Mouse (Mus musculus): Measurements from ENCODE around the gene Tob2. TPM values are rescaled to one million over a fixed set of nuclear protein-coding genes. Genes with fewer than 3 reads are reported as not detected.

Gene Tob2
- polyA plus RNA-seq, 1 experiment from 2014 or later, result 12.9 TPM

- no peak for ATAC-seq (ENCODE audit: low FRiP score)
- WGBS, result 92% methylated on average over 9 of the region's 9 CpGs
- peaks cover 22% of the 10 kb centered on the region; the same call in 1 of the 2 replicates for H3K36me3 ChIP-seq (ENCODE audit: control insufficient read depth, insufficient read depth, low read length)
- peak; percentile 31 for DNase-seq (ENCODE audit: low spot score, missing footprints)
- H3K27ac ChIP-seq (ENCODE audit: low read depth, low read length), result no peak overlapping the region
- H3K4me2 ChIP-seq, result no peak overlapping the region
- H3K4me3 ChIP-seq (ENCODE audit: low read depth, low read length), result no peak overlapping the region
- H3K27me3 ChIP-seq (ENCODE audit: control insufficient read depth, insufficient read depth, low read length), result no peaks in the 10 kb centered on the region
- H3K9ac ChIP-seq (ENCODE audit: low read length), result no peak overlapping the region
- no peaks in the 10 kb centered on the region for H3K4me1 ChIP-seq (ENCODE audit: control insufficient read depth, insufficient read depth, low read length)
- H3K9me3 ChIP-seq (ENCODE audit: control insufficient read depth, low read length), result no peaks in the 10 kb centered on the region
Observed at GRCm38 (mm10) chr15:81846755-81847154, 11.8 kb downstream of the Tob2 start.

GRCm38 (mm10) chr15:81845724-81846123 lies 12.9 kb downstream of the Tob2 start:
- Histone ChIP-seq H3K27ac (ENCODE audit: low read depth, low read length) (no peak overlapping the region), H3K4me1 (ENCODE audit: control insufficient read depth, insufficient read depth, low read length) (no peaks in the 10 kb centered on the region), H3K36me3 (ENCODE audit: control insufficient read depth, insufficient read depth, low read length) (peaks cover 14% of the 10 kb centered on the region; the same call in 1 of the 2 replicates), H3K4me3 (ENCODE audit: low read depth, low read length) (no peak overlapping the region), H3K9me3 (ENCODE audit: control insufficient read depth, low read length) (no peaks in the 10 kb centered on the region), H3K9ac (ENCODE audit: low read length) (no peak overlapping the region), H3K4me2 (no peak overlapping the region), H3K27me3 (ENCODE audit: control insufficient read depth, insufficient read depth, low read length) (no peaks in the 10 kb centered on the region)
- ATAC-seq (ENCODE audit: low FRiP score) (no peak), DNase-seq (ENCODE audit: low spot score, missing footprints) (peak; percentile 41)
- 33% methylated on average over 4 of the region's 4 CpGs for WGBS

GRCm38 (mm10) chr15:81845033-81845625 lies 13.5 kb downstream of the Tob2 start:
- H3K36me3 ChIP-seq (ENCODE audit: control insufficient read depth, insufficient read depth, low read length), result peaks cover 11% of the 10 kb centered on the region; the same call in 1 of the 2 replicates
- no peaks in the 10 kb centered on the region for H3K27me3 ChIP-seq (ENCODE audit: control insufficient read depth, insufficient read depth, low read length)
- H3K9ac ChIP-seq (ENCODE audit: low read length), result no peak overlapping the region
- H3K4me1 ChIP-seq (ENCODE audit: control insufficient read depth, insufficient read depth, low read length), result no peaks in the 10 kb centered on the region
- H3K27ac ChIP-seq (ENCODE audit: low read depth, low read length), result no peak overlapping the region
- DNase-seq (ENCODE audit: low spot score, missing footprints) (peak; percentile 74), ATAC-seq (ENCODE audit: low FRiP score) (no peak)
- 79% methylated on average over 5 of the region's 5 CpGs for WGBS
- no peaks in the 10 kb centered on the region for H3K9me3 ChIP-seq (ENCODE audit: control insufficient read depth, low read length)
- no peak overlapping the region for H3K4me3 ChIP-seq (ENCODE audit: low read depth, low read length)
- H3K4me2 ChIP-seq, result no peak overlapping the region

- Histone ChIP-seq H3K4me2 (no peak overlapping the region), H3K27ac (ENCODE audit: low read depth, low read length) (no peak overlapping the region), H3K9ac (ENCODE audit: low read length) (no peak overlapping the region), H3K4me3 (ENCODE audit: low read depth, low read length) (no peak overlapping the region), H3K4me1 (ENCODE audit: control insufficient read depth, insufficient read depth, low read length) (no peaks in the 10 kb centered on the region), H3K9me3 (ENCODE audit: control insufficient read depth, low read length) (no peaks in the 10 kb centered on the region), H3K27me3 (ENCODE audit: control insufficient read depth, insufficient read depth, low read length) (no peaks in the 10 kb centered on the region), H3K36me3 (ENCODE audit: control insufficient read depth, insufficient read depth, low read length) (no peaks in the 10 kb centered on the region)
- DNase-seq (ENCODE audit: low spot score, missing footprints) (peak; percentile 8), ATAC-seq (ENCODE audit: low FRiP score) (no peak)
- WGBS, result 90% methylated on average over 7 of the region's 7 CpGs
Observed at GRCm38 (mm10) chr15:81842275-81842674, 16.3 kb downstream of the Tob2 start.

GRCm38 (mm10) chr15:81840306-81840705 lies 18.3 kb downstream of the Tob2 start:
- H3K4me3 ChIP-seq (ENCODE audit: low read depth, low read length), result no peak overlapping the region
- H3K36me3 ChIP-seq (ENCODE audit: control insufficient read depth, insufficient read depth, low read length), result no peaks in the 10 kb centered on the region
- WGBS, result 90% methylated on average over 7 of the region's 7 CpGs
- no peaks in the 10 kb centered on the region; the same call in 1 of the 2 replicates for H3K4me1 ChIP-seq (ENCODE audit: control insufficient read depth, insufficient read depth, low read length)
- H3K27ac ChIP-seq (ENCODE audit: low read depth, low read length), result no peak overlapping the region
- H3K9ac ChIP-seq (ENCODE audit: low read length), result no peak overlapping the region
- H3K9me3 ChIP-seq (ENCODE audit: control insufficient read depth, low read length), result no peaks in the 10 kb centered on the region
- DNase-seq (ENCODE audit: low spot score, missing footprints) (no peak), ATAC-seq (ENCODE audit: low FRiP score) (no peak)
- H3K27me3 ChIP-seq (ENCODE audit: control insufficient read depth, insufficient read depth, low read length), result no peaks in the 10 kb centered on the region
- no peak overlapping the region for H3K4me2 ChIP-seq

- DNase-seq (ENCODE audit: low spot score, missing footprints), result no peak
- no peak for ATAC-seq (ENCODE audit: low FRiP score)
- WGBS, result 71% methylated on average over 5 of the region's 5 CpGs
- no peaks in the 10 kb centered on the region for H3K36me3 ChIP-seq (ENCODE audit: control insufficient read depth, insufficient read depth, low read length)
- no peaks in the 10 kb centered on the region for H3K27me3 ChIP-seq (ENCODE audit: control insufficient read depth, insufficient read depth, low read length)
- H3K4me1 ChIP-seq (ENCODE audit: control insufficient read depth, insufficient read depth, low read length), result no peaks in the 10 kb centered on the region; the same call in 1 of the 2 replicates
- H3K4me3 ChIP-seq (ENCODE audit: low read depth, low read length), result no peak overlapping the region
- H3K9ac ChIP-seq (ENCODE audit: low read length), result no peak overlapping the region
- H3K27ac ChIP-seq (ENCODE audit: low read depth, low read length), result no peak overlapping the region
- no peak overlapping the region for H3K4me2 ChIP-seq
- H3K9me3 ChIP-seq (ENCODE audit: control insufficient read depth, low read length), result no peaks in the 10 kb centered on the region
Observed at GRCm38 (mm10) chr15:81839634-81840033, 19.0 kb downstream of the Tob2 start.

- H3K9me3 ChIP-seq (ENCODE audit: control insufficient read depth, low read length), result no peaks in the 10 kb centered on the region
- DNase-seq (ENCODE audit: low spot score, missing footprints) (peak; percentile 61), ATAC-seq (ENCODE audit: low FRiP score) (no peak)
- no peak overlapping the region for H3K4me3 ChIP-seq (ENCODE audit: low read depth, low read length)
- no peak overlapping the region for H3K27ac ChIP-seq (ENCODE audit: low read depth, low read length)
- no peaks in the 10 kb centered on the region for H3K27me3 ChIP-seq (ENCODE audit: control insufficient read depth, insufficient read depth, low read length)
- WGBS, result 81% methylated on average over 14 of the region's 14 CpGs
- H3K9ac ChIP-seq (ENCODE audit: low read length), result no peak overlapping the region
- no peaks in the 10 kb centered on the region; the same call in 1 of the 2 replicates for H3K4me1 ChIP-seq (ENCODE audit: control insufficient read depth, insufficient read depth, low read length)
- H3K4me2 ChIP-seq, result no peak overlapping the region
- no peaks in the 10 kb centered on the region for H3K36me3 ChIP-seq (ENCODE audit: control insufficient read depth, insufficient read depth, low read length)
Observed at GRCm38 (mm10) chr15:81838554-81839235, 19.9 kb downstream of the Tob2 start.

- 59% methylated on average over 7 of the region's 7 CpGs for WGBS
- peak; percentile 73 for DNase-seq (ENCODE audit: low spot score, missing footprints)
Observed at GRCm38 (mm10) chr15:81836966-81837920, 21.4 kb downstream of the Tob2 start.

More at GRCm38 (mm10) chr15:81836966-81837920, 21.4 kb downstream of the Tob2 start:
- Histone ChIP-seq H3K4me1 (ENCODE audit: control insufficient read depth, insufficient read depth, low read length) (no peaks in the 10 kb centered on the region; the same call in 1 of the 2 replicates), H3K4me2 (no peak overlapping the region), H3K27ac (ENCODE audit: low read depth, low read length) (no peak overlapping the region), H3K4me3 (ENCODE audit: low read depth, low read length) (no peak overlapping the region), H3K27me3 (ENCODE audit: control insufficient read depth, insufficient read depth, low read length) (no peaks in the 10 kb centered on the region), H3K36me3 (ENCODE audit: control insufficient read depth, insufficient read depth, low read length) (no peaks in the 10 kb centered on the region), H3K9ac (ENCODE audit: low read length) (no peak overlapping the region), H3K9me3 (ENCODE audit: control insufficient read depth, low read length) (no peaks in the 10 kb centered on the region)
- no peak for ATAC-seq (ENCODE audit: low FRiP score)
